Mouse (Mus musculus): Measurements from ENCODE around the gene Fam25c.

GRCm38 (mm10) chr14:34303265-34303680 is 52.0 kb downstream of the Fam25c start:
- no peak for TF ChIP-seq CTCF (IDR thresholded peaks at IDR 0.05; ENCODE audit: control insufficient read depth, insufficient read depth, insufficient replicate concordance, low read depth, low read length)
- TF ChIP-seq POLR2A (IDR thresholded peaks at IDR 0.05; ENCODE audit: control insufficient read depth, low read depth, low read length), result no peak

Data from testis, adult 2 months (tissue).